Comparison of ENCODE assay signal across 17 mouse cellular contexts in the genomic region with DNA sequence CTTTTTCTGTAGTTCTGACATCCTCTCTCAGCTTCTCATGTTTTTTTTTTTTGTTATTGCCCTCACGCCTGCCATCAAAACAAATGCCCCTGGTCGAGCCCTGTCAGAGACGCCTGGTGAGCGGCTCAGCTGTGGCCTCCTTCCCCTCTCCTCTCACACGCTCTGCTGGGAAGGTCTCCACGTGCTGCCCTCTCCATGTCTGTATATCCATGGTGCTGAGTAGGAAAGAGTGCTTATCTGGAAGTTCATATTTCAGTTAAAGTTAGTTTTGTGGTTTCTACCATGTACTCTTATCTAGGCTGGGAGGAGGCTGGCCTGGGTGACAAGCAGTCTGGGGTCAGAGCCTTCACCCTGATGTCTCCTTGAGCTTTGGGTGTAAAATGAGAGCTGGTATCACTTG.
DNase-seq lines count a peak whose midpoint lies in the region; ATAC-seq lines count a peak whose summit lies in the region.
"Had no signal": no experiment of that assay in that cellular context is flagged by ENCODE, and none has a peak within 500 bp of the region (broad histone marks: within the 10 kb centered on the region; RNA-seq: fewer than 3 reads in every experiment).

No protein-coding gene starts in this region.

- WGBS in heart, embryonic 12.5 days, result 27% methylated on average over 6 of the region's 6 CpGs
- 10% methylated on average over 6 of the region's 6 CpGs for WGBS in liver, embryonic 15.5 days (ENCODE audit: insufficient replicate concordance)

- no peak for ATAC-seq in heart, embryonic 12.5 days (ENCODE audit: insufficient number of reproducible peaks, low FRiP score)
- ATAC-seq in erythroblast, adult 5-6 weeks (replicated peaks; ENCODE audit: low FRiP score, poor library complexity, severe bottlenecking), result peak; percentile 75
- peak; percentile 94 for ATAC-seq in liver, embryonic 15.5 days (ENCODE audit: insufficient read depth)
- ATAC-seq: forebrain, embryonic 15.5 days; midbrain, embryonic 15.5 days had no signal

- H3K27me3 ChIP-seq in heart, embryonic 12.5 days (replicated peaks), result no peaks in the 10 kb centered on the region
- no peaks in the 10 kb centered on the region for H3K27me3 ChIP-seq in liver, embryonic 15.5 days
- H3K27me3 ChIP-seq: forebrain, embryonic 15.5 days; midbrain, embryonic 15.5 days had no signal

- peaks cover 67% of the 10 kb centered on the region for H3K4me1 ChIP-seq in heart, embryonic 12.5 days (replicated peaks)
- peaks cover 48% of the 10 kb centered on the region for H3K4me1 ChIP-seq in liver, embryonic 15.5 days (replicated peaks)
- H3K4me1 ChIP-seq: midbrain, embryonic 15.5 days had no signal

- H3K4me3 ChIP-seq in heart, embryonic 12.5 days, result no peak overlapping the region
- no peak overlapping the region for H3K4me3 ChIP-seq in liver, embryonic 15.5 days (replicated peaks)
- H3K4me3 ChIP-seq: forebrain, embryonic 15.5 days; midbrain, embryonic 15.5 days had no signal

- intact Hi-C loops in heart, postnatal 36 days (cut with DNase I), result no loop called here

- H3K27ac ChIP-seq in heart, embryonic 12.5 days (ENCODE audit: poor library complexity, severe bottlenecking), result peak overlapping the region; percentile 31; the same call in 1 of the 2 replicates
- H3K27ac ChIP-seq in liver, embryonic 15.5 days (replicated peaks), result peak overlapping the region; percentile 81
- H3K27ac ChIP-seq: forebrain, embryonic 15.5 days; kidney, postnatal 0 days; midbrain, embryonic 15.5 days had no signal

- no peak overlapping the region for H3K9ac ChIP-seq in heart, embryonic 12.5 days
- peak overlapping the region; percentile 29; the same call in 1 of the 2 replicates for H3K9ac ChIP-seq in liver, embryonic 15.5 days
- H3K9ac ChIP-seq: forebrain, embryonic 15.5 days; midbrain, embryonic 15.5 days had no signal

- H3K4me2 ChIP-seq in heart, embryonic 12.5 days, result no peak overlapping the region
- H3K4me2 ChIP-seq in liver, embryonic 15.5 days, result peak overlapping the region; percentile 34
- H3K4me2 ChIP-seq: forebrain, embryonic 15.5 days; midbrain, embryonic 15.5 days had no signal

- H3K9me3 ChIP-seq in heart, embryonic 12.5 days (replicated peaks), result no peaks in the 10 kb centered on the region
- no peaks in the 10 kb centered on the region for H3K9me3 ChIP-seq in liver, embryonic 15.5 days (replicated peaks)
- H3K9me3 ChIP-seq: forebrain, embryonic 15.5 days; midbrain, embryonic 15.5 days had no signal

- DNase-seq in heart, postnatal 36 days, result no peak
- DNase-seq in 416B (ENCODE audit: low read depth), result peak; percentile 67
- DNase-seq in adipocyte (ENCODE audit: low spot score), result no peak
- no peak for DNase-seq in lung, postnatal 10 days
- DNase-seq in gastrocnemius, adult 8-10 months (ENCODE audit: low spot score in 2 of 2), result no peak
- DNase-seq: cerebellum, adult 18-20 months; heart, postnatal 14 days; layer of hippocampus, adult 9-11 months; lung, postnatal 36 days; right cerebral cortex, postnatal 14 days; thymus, postnatal 4 days had no signal

- peaks cover 65% of the 10 kb centered on the region for H3K36me3 ChIP-seq in heart, embryonic 12.5 days
- peaks cover 4% of the 10 kb centered on the region; the same call in 1 of the 2 replicates for H3K36me3 ChIP-seq in liver, embryonic 15.5 days (replicated peaks)
- H3K36me3 ChIP-seq: forebrain, embryonic 15.5 days; midbrain, embryonic 15.5 days had no signal
